Comparison of ENCODE assay signal across 13 mouse cellular contexts in genomic region chr8:13530401-13530800, GRCm38 (mm10). TPM values are rescaled to one million over a fixed set of nuclear protein-coding genes. Genes with fewer than 3 reads are reported as not detected.
A peak's percentile ranks its signal among the peaks of the same experiment; 100 is the strongest.
DNase-seq lines count a peak whose midpoint lies in the region; ATAC-seq and TF ChIP-seq lines count a peak whose summit lies in the region.
"Had no signal": no experiment of that assay in that cellular context is flagged by ENCODE, and none has a peak within 500 bp of the region (broad histone marks: within the 10 kb centered on the region; RNA-seq: fewer than 3 reads in every experiment).

No protein-coding gene starts in this region.

- DNase-seq in gastrocnemius, adult 2 months = no peak
- no peak for DNase-seq in gastrocnemius, postnatal 25 days
- no peak for DNase-seq in layer of hippocampus, adult 2 months (ENCODE audit: low spot score in 2 of 2)
- DNase-seq in layer of hippocampus, adult 9-11 months = no peak
- DNase-seq in adrenal gland, postnatal 25 days = no peak
- DNase-seq: thymus, postnatal 25 days had no signal

- no peak for TF ChIP-seq POLR2A in bone marrow macrophage, adult 2 months (IDR thresholded peaks at IDR 0.05; ENCODE audit: borderline replicate concordance, low read depth, low read length)

- no peak for ATAC-seq in intestine, embryonic 16.5 days
- no peak for ATAC-seq in megakaryocyte progenitor cell, adult 5-6 weeks (replicated peaks; ENCODE audit: poor library complexity)

- H3K27ac ChIP-seq in gastrocnemius, adult 2 months = peak overlapping the region; percentile 78
- peak overlapping the region; percentile 54 for H3K27ac ChIP-seq in layer of hippocampus, adult 2 months
- H3K27ac ChIP-seq in bone marrow macrophage, adult 2 months (ENCODE audit: insufficient read depth, low read depth, low read length) = peak overlapping the region; percentile 62
- H3K27ac ChIP-seq in intestine, embryonic 16.5 days (ENCODE audit: low read length) = peak overlapping the region; percentile 75

- WGBS in intestine, embryonic 16.5 days = 83% methylated on average over 3 of the region's 3 CpGs

- no peaks in the 10 kb centered on the region for H3K9me3 ChIP-seq in intestine, embryonic 16.5 days (ENCODE audit: control insufficient read depth, low read length)

- H3K4me2 ChIP-seq in intestine, embryonic 16.5 days (ENCODE audit: low read depth, low read length) = no peak overlapping the region

- no peaks in the 10 kb centered on the region for H3K27me3 ChIP-seq in intestine, embryonic 16.5 days (replicated peaks; ENCODE audit: control insufficient read depth, insufficient read depth, low read length)

- H3K4me1 ChIP-seq in bone marrow macrophage, adult 2 months (ENCODE audit: control insufficient read depth, insufficient read depth, low read length) = peaks cover 24% of the 10 kb centered on the region
- H3K4me1 ChIP-seq in intestine, embryonic 16.5 days (ENCODE audit: control insufficient read depth, insufficient read depth, low read length) = peaks cover 36% of the 10 kb centered on the region

- no peak for TF ChIP-seq CTCF in gastrocnemius, adult 2 months (IDR thresholded peaks at IDR 0.05)
- TF ChIP-seq CTCF in layer of hippocampus, adult 2 months (conservative IDR thresholded peaks at IDR 0.05) = no peak
- TF ChIP-seq CTCF in bone marrow macrophage, adult 2 months (IDR thresholded peaks at IDR 0.05; ENCODE audit: low read depth, low read length) = no peak

- H3K9ac ChIP-seq in intestine, embryonic 16.5 days (ENCODE audit: low read depth, low read length) = no peak overlapping the region

- intact Hi-C loops in gastrocnemius, adult 2 months (cut with DNase I) = loop anchor here (5.0 kb wide), 1 partner anchor 38 kb away; the partner anchor contains the start of gene Gas6

- peak overlapping the region; percentile 7; the same call in 1 of the 2 replicates for H3K4me3 ChIP-seq in gastrocnemius, adult 2 months
- H3K4me3 ChIP-seq in layer of hippocampus, adult 2 months = no peak overlapping the region
- H3K4me3 ChIP-seq in bone marrow macrophage, adult 2 months (ENCODE audit: insufficient read depth, low read length) = no peak overlapping the region
- H3K4me3 ChIP-seq in intestine, embryonic 16.5 days (ENCODE audit: low read length) = no peak overlapping the region
- H3K4me3 ChIP-seq: megakaryocyte, embryonic 14.5 days had no signal

- no peaks in the 10 kb centered on the region for H3K36me3 ChIP-seq in intestine, embryonic 16.5 days (ENCODE audit: control insufficient read depth, insufficient read depth, low read length)

RNA-seq across cellular contexts. Expression of gene 1700029H14Rik, which starts 31.9 kb away (rescaled TPM):
- total RNA-seq in gastrocnemius, adult 2 months (2021) = not detected
- total RNA-seq in gastrocnemius, postnatal 25 days (2021) = not detected
- total RNA-seq in layer of hippocampus, adult 2 months (2021) = not detected
- polyA plus RNA-seq in bone marrow macrophage, adult 2 months (2012; ENCODE audit: insufficient read depth, insufficient read length, missing spikeins) = not detected in 2 replicates
- polyA plus RNA-seq in intestine, embryonic 16.5 days (2015; fragmentation: Nextera tagmentation; extraction: Ambion mirVana) = not detected in 2 replicates
- not detected in 2 replicates for total RNA-seq in adrenal gland, postnatal 25 days (2021)
- 0.17 TPM in 1 of 2 replicates, not detected in the other for total RNA-seq in megakaryocyte progenitor cell, adult 5-6 weeks (2015)
- not detected in 2 replicates for total RNA-seq in megakaryocyte progenitor cell, adult 5-6 weeks (2017)
- total RNA-seq: CH12.LX; gastrocnemius, adult 18-20 months; layer of hippocampus, postnatal 36 days had no signal

RNA-seq across cellular contexts. Expression of gene Gas6, which starts 36.1 kb away (rescaled TPM):
- 10 to 100 TPM; 63.4 to 87.3 TPM for total RNA-seq in gastrocnemius, adult 2 months (2021)
- total RNA-seq in gastrocnemius, postnatal 25 days (2021) = 10 to 100 TPM; 66.3 to 67.5 TPM
- total RNA-seq in layer of hippocampus, adult 2 months (2021) = 10 to 100 TPM; 81.2 to 85.1 TPM
- 299 and 319 TPM in 2 replicates for polyA plus RNA-seq in bone marrow macrophage, adult 2 months (2012; ENCODE audit: insufficient read depth, insufficient read length, missing spikeins)
- 55.8 and 60.7 TPM in 2 replicates for polyA plus RNA-seq in intestine, embryonic 16.5 days (2015; fragmentation: Nextera tagmentation; extraction: Ambion mirVana)
- 99.3 and 166 TPM in 2 replicates for total RNA-seq in adrenal gland, postnatal 25 days (2021)
- not detected in 2 replicates for total RNA-seq in megakaryocyte progenitor cell, adult 5-6 weeks (2015)
- total RNA-seq in megakaryocyte progenitor cell, adult 5-6 weeks (2017) = 0.12 and 0.84 TPM in 2 replicates
- total RNA-seq: CH12.LX had no signal

Comparison
In these comparisons a context has a peak if more than half of its experiments do, and no peak if none do; other contexts are left out.
1. RNA of gene Gas6, which starts 36.1 kb away (total RNA-seq): 99.3 to 166 TPM in adrenal gland, postnatal 25 days, 63.4 to 87.3 TPM in gastrocnemius, adult 2 months, 81.2 to 85.1 TPM in layer of hippocampus, adult 2 months and 66.3 to 67.5 TPM in gastrocnemius, postnatal 25 days; 0.12 to 0.84 TPM in megakaryocyte progenitor cell, adult 5-6 weeks; every median in the first group is over 10 times any median in the second.
2. Peak in every context shown above with its lines, with median percentiles within 50 percentile points of each other: H3K27ac ChIP-seq.